Mouse (Mus musculus): ENCODE data around the gene L3mbtl4.

DNA sequence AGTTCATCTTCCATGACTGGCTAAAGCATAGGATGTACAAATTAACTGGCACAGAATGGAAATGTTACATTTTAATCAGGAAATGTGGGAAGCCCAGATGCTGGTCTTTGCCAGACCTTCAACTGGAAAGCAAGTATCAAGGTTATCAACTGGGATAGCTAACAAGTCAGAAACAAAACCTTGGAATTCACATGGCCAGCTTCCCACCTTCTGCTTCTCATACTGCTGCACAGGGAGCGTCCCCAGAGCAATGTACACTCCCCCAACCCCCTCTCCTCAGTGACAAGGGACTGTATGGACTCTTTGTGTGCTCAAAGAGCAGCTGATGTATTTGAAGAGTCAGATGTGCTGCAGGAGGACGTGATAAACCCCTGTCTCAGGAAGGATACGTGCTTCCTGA lies 49.0 kb downstream of the L3mbtl4 start:
- TF ChIP-seq CTCF (IDR thresholded peaks at IDR 0.05; ENCODE audit: low read depth) (no peak), EP300 (IDR thresholded peaks at IDR 0.05; ENCODE audit: low read depth) (no peak)

All from heart, postnatal 0 days (tissue).